Comparison of ENCODE assay signal across 22 mouse cellular contexts in the genomic region with DNA sequence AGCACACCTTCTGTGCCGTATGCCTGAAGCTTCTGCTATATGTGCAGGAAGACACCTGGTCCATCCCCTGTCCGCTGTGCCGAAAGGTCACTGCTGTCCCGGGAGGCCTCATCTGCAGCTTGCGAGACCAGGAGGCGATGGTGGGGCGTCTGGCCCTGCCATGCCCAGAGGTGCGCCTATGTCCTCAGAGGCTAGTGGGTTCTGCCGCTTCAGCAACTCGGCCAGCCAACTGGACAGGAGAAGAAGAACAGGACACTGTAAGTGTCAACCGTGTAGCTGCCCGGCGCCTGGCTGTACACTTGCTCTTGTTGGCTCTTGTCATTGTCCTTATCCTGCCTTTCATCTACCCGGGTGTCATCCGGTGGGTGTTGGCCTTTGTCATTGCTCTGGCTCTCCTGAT. TPM values are rescaled to one million over a fixed set of nuclear protein-coding genes. Genes with fewer than 3 reads are reported as not detected.
DNase-seq lines count a peak whose midpoint lies in the region; ATAC-seq and TF ChIP-seq lines count a peak whose summit lies in the region.
"Had no signal": no experiment of that assay in that cellular context is flagged by ENCODE, and none has a peak within 500 bp of the region (broad histone marks: within the 10 kb centered on the region; RNA-seq: fewer than 3 reads in every experiment).

No protein-coding gene starts in this region.

- no peaks in the 10 kb centered on the region for H3K9me3 ChIP-seq in embryonic facial prominence, embryonic 13.5 days
- no peaks in the 10 kb centered on the region for H3K9me3 ChIP-seq in embryonic facial prominence, embryonic 10.5 days
- no peaks in the 10 kb centered on the region for H3K9me3 ChIP-seq in E14TG2a.4 (ENCODE audit: low read length)
- H3K9me3 ChIP-seq in midbrain, embryonic 10.5 days (replicated peaks) = no peaks in the 10 kb centered on the region
- H3K9me3 ChIP-seq: forebrain, embryonic 15.5 days; heart, embryonic 15.5 days; hindbrain, embryonic 10.5 days; limb, embryonic 12.5 days had no signal

- no peak overlapping the region for H3K27ac ChIP-seq in embryonic facial prominence, embryonic 13.5 days
- H3K27ac ChIP-seq in embryonic facial prominence, embryonic 10.5 days (replicated peaks) = no peak overlapping the region
- H3K27ac ChIP-seq in kidney, adult 2 months (ENCODE audit: insufficient read depth, low read depth, low read length) = peak overlapping the region; percentile 78
- H3K27ac ChIP-seq in midbrain, embryonic 10.5 days (replicated peaks) = no peak overlapping the region
- H3K27ac ChIP-seq: forebrain, embryonic 15.5 days; heart, embryonic 15.5 days; hindbrain, embryonic 10.5 days; limb, embryonic 12.5 days had no signal

- no peak overlapping the region for H3K9ac ChIP-seq in embryonic facial prominence, embryonic 13.5 days
- H3K9ac ChIP-seq: forebrain, embryonic 15.5 days; heart, embryonic 15.5 days; limb, embryonic 12.5 days had no signal

- 0 out of 2 replicates have a peak, but pooled peaks have one; percentile 10 for ATAC-seq in embryonic facial prominence, embryonic 13.5 days (ENCODE audit: insufficient number of reproducible peaks, insufficient read depth, low FRiP score, low TSS enrichment, low read depth)
- ATAC-seq: CD4-positive, CD25-positive, alpha-beta regulatory T cell, adult 4 months; forebrain, embryonic 15.5 days; midbrain, embryonic 16.5 days had no signal

- no peaks in the 10 kb centered on the region for H3K27me3 ChIP-seq in embryonic facial prominence, embryonic 13.5 days
- 0 out of 2 replicates have a peak, but pooled peaks cover 4% of the 10 kb centered on the region for H3K27me3 ChIP-seq in embryonic facial prominence, embryonic 10.5 days (replicated peaks; ENCODE audit: low read depth, poor library complexity, severe bottlenecking)
- peaks cover 36% of the 10 kb centered on the region for H3K27me3 ChIP-seq in E14TG2a.4 (ENCODE audit: insufficient read depth, low read length)
- no peaks in the 10 kb centered on the region for H3K27me3 ChIP-seq in kidney, adult 2 months (replicated peaks; ENCODE audit: control insufficient read depth, insufficient read depth, low read length)
- 0 out of 2 replicates have a peak, but pooled peaks cover 4% of the 10 kb centered on the region for H3K27me3 ChIP-seq in midbrain, embryonic 10.5 days (ENCODE audit: low read depth, poor library complexity, severe bottlenecking)
- H3K27me3 ChIP-seq: forebrain, embryonic 15.5 days; heart, embryonic 15.5 days had no signal

- H3K36me3 ChIP-seq in embryonic facial prominence, embryonic 13.5 days = no peaks in the 10 kb centered on the region
- no peaks in the 10 kb centered on the region for H3K36me3 ChIP-seq in embryonic facial prominence, embryonic 10.5 days (replicated peaks)
- H3K36me3 ChIP-seq in E14TG2a.4 (ENCODE audit: insufficient read depth, low read length) = no peaks in the 10 kb centered on the region
- no peaks in the 10 kb centered on the region for H3K36me3 ChIP-seq in kidney, adult 2 months (ENCODE audit: control insufficient read depth, insufficient read depth, low read length)
- H3K36me3 ChIP-seq in midbrain, embryonic 10.5 days = no peaks in the 10 kb centered on the region
- H3K36me3 ChIP-seq: forebrain, embryonic 15.5 days; heart, embryonic 15.5 days; hindbrain, embryonic 10.5 days; limb, embryonic 12.5 days had no signal

- 89% methylated on average over 15 of the region's 15 CpGs for WGBS in embryonic facial prominence, embryonic 13.5 days
- WGBS in embryonic facial prominence, embryonic 10.5 days = 92% methylated on average over 15 of the region's 15 CpGs
- WGBS in kidney, adult 2 months = 63% methylated on average over 15 of the region's 15 CpGs
- 92% methylated on average over 15 of the region's 15 CpGs for WGBS in midbrain, embryonic 10.5 days

- no peak for TF ChIP-seq CTCF in E14TG2a.4 (conservative IDR thresholded peaks at IDR 0.05; ENCODE audit: low read length)
- TF ChIP-seq CTCF in kidney, adult 2 months (conservative IDR thresholded peaks at IDR 0.05; ENCODE audit: insufficient read depth, insufficient read length, low read depth, low read length) = no peak

- peaks cover 5% of the 10 kb centered on the region; the same call in 1 of the 2 replicates for H3K4me1 ChIP-seq in embryonic facial prominence, embryonic 13.5 days
- peaks cover 7% of the 10 kb centered on the region for H3K4me1 ChIP-seq in embryonic facial prominence, embryonic 10.5 days
- peaks cover 38% of the 10 kb centered on the region for H3K4me1 ChIP-seq in E14TG2a.4 (replicated peaks; ENCODE audit: low read depth, low read length)
- peaks cover 27% of the 10 kb centered on the region; the same call in 1 of the 2 replicates for H3K4me1 ChIP-seq in kidney, adult 2 months (ENCODE audit: control insufficient read depth, insufficient read depth, low read length)
- peaks cover 10% of the 10 kb centered on the region for H3K4me1 ChIP-seq in midbrain, embryonic 10.5 days

- DNase-seq in embryonic facial prominence, embryonic 10.5 days (ENCODE audit: low spot score) = no peak
- DNase-seq in kidney, adult 2 months = peak; percentile 65
- peak; percentile 53 to 77 for DNase-seq in kidney, postnatal 25 days
- DNase-seq in retina, postnatal 1 day = no peak
- DNase-seq in right cerebral cortex, adult 18-20 months = no peak
- DNase-seq in midbrain, embryonic 10.5 days (ENCODE audit: low spot score) = no peak
- DNase-seq: adrenal gland, postnatal 10 days; cerebellum, adult 11 months; cerebellum, postnatal 36 days; heart, adult 11 months; layer of hippocampus, adult 9-11 months; thymus, postnatal 36 days had no signal

- no peak for TF ChIP-seq POLR2A in kidney, adult 2 months (IDR thresholded peaks at IDR 0.05; ENCODE audit: low read depth, low read length)

- no peak overlapping the region for H3K4me3 ChIP-seq in embryonic facial prominence, embryonic 13.5 days
- no peak overlapping the region for H3K4me3 ChIP-seq in embryonic facial prominence, embryonic 10.5 days
- peak overlapping the region; percentile 65 for H3K4me3 ChIP-seq in E14TG2a.4 (replicated peaks; ENCODE audit: low read length)
- peak overlapping the region; percentile 68 for H3K4me3 ChIP-seq in kidney, adult 2 months (ENCODE audit: insufficient read depth, low read depth, low read length)
- no peak overlapping the region for H3K4me3 ChIP-seq in midbrain, embryonic 10.5 days
- H3K4me3 ChIP-seq: erythroblast, embryonic 14.5 days; forebrain, embryonic 15.5 days; heart, embryonic 15.5 days; hindbrain, embryonic 10.5 days; limb, embryonic 12.5 days had no signal

- H3K4me2 ChIP-seq in embryonic facial prominence, embryonic 13.5 days = no peak overlapping the region
- H3K4me2 ChIP-seq: forebrain, embryonic 15.5 days; heart, embryonic 15.5 days; limb, embryonic 12.5 days had no signal

RNA-seq across cellular contexts. Expression of gene Rnf186, which starts 0.6 kb away (rescaled TPM):
- polyA plus RNA-seq in embryonic facial prominence, embryonic 13.5 days (2015; fragmentation: Nextera tagmentation; extraction: Ambion mirVana) = not detected in 2 replicates
- not detected in 2 replicates for polyA plus RNA-seq in embryonic facial prominence, embryonic 10.5 days (2016; fragmentation: Nextera tagmentation; extraction: Ambion mirVana)
- 126 and 171 TPM in 2 replicates for polyA plus RNA-seq in kidney, adult 2 months (2012; rRNA removed)
- polyA plus RNA-seq in midbrain, embryonic 10.5 days (2016; fragmentation: Nextera tagmentation; extraction: Ambion mirVana) = not detected in 2 replicates
- polyA plus RNA-seq: brain, embryonic 14.5 days; CD4-positive, CD25-positive, alpha-beta regulatory T cell, adult 4 months; erythroblast, embryonic 14.5 days; forebrain, embryonic 15.5 days; hindbrain, embryonic 10.5 days; limb, embryonic 12.5 days; midbrain, embryonic 16.5 days had no signal

RNA-seq across cellular contexts. Expression of gene Tmco4, which starts 5.2 kb away (rescaled TPM):
- 3.3 and 3.4 TPM in 2 replicates for polyA plus RNA-seq in embryonic facial prominence, embryonic 13.5 days (2015; fragmentation: Nextera tagmentation; extraction: Ambion mirVana)
- 1.1 and 1.6 TPM in 2 replicates for polyA plus RNA-seq in embryonic facial prominence, embryonic 10.5 days (2016; fragmentation: Nextera tagmentation; extraction: Ambion mirVana)
- polyA plus RNA-seq in kidney, adult 2 months (2012; rRNA removed) = 19.6 and 22.4 TPM in 2 replicates
- polyA plus RNA-seq in midbrain, embryonic 10.5 days (2016; fragmentation: Nextera tagmentation; extraction: Ambion mirVana) = 0.87 and 0.98 TPM in 2 replicates

RNA-seq across cellular contexts. Expression of gene Otud3, which starts 53.7 kb away (rescaled TPM):
- 2.7 and 2.8 TPM in 2 replicates for polyA plus RNA-seq in embryonic facial prominence, embryonic 13.5 days (2015; fragmentation: Nextera tagmentation; extraction: Ambion mirVana)
- polyA plus RNA-seq in embryonic facial prominence, embryonic 10.5 days (2016; fragmentation: Nextera tagmentation; extraction: Ambion mirVana) = 3.8 and 4.9 TPM in 2 replicates
- polyA plus RNA-seq in kidney, adult 2 months (2012; rRNA removed) = 8.3 and 8.4 TPM in 2 replicates
- polyA plus RNA-seq in midbrain, embryonic 10.5 days (2016; fragmentation: Nextera tagmentation; extraction: Ambion mirVana) = 2.1 and 3.0 TPM in 2 replicates

Comparison
In these comparisons a context has a peak if more than half of its experiments do, and no peak if none do; other contexts are left out.
1. H3K4me3 ChIP-seq: peak in E14TG2a.4 (single experiment) and kidney, adult 2 months (single experiment); none in embryonic facial prominence, embryonic 13.5 days (single experiment), embryonic facial prominence, embryonic 10.5 days (single experiment) and midbrain, embryonic 10.5 days (single experiment).
2. DNase-seq: peak in kidney, adult 2 months (single experiment) and kidney, postnatal 25 days (2 of 2); none in embryonic facial prominence, embryonic 10.5 days (single experiment), retina, postnatal 1 day (single experiment), right cerebral cortex, adult 18-20 months (single experiment) and midbrain, embryonic 10.5 days (single experiment).
3. RNA of gene Rnf186, which starts 0.6 kb away (polyA plus RNA-seq): 126 to 171 TPM in kidney, adult 2 months; not detected in embryonic facial prominence, embryonic 13.5 days, not detected in embryonic facial prominence, embryonic 10.5 days and not detected in midbrain, embryonic 10.5 days; every median in the first group is over 100 times any median in the second.